ENCODE assay signal across 9 mouse cellular contexts in genomic region chr15:9073684-9074083, GRCm38 (mm10). TPM values are rescaled to one million over a fixed set of nuclear protein-coding genes. Genes with fewer than 3 reads are reported as not detected.
DNase-seq lines count a peak whose midpoint lies in the region; ATAC-seq and TF ChIP-seq lines count a peak whose summit lies in the region.
"Had no signal": no experiment of that assay in that cellular context is flagged by ENCODE, and none has a peak within 500 bp of the region (broad histone marks: within the 10 kb centered on the region; RNA-seq: fewer than 3 reads in every experiment).

No protein-coding gene starts in this region.

- H3K9ac ChIP-seq in heart, embryonic 12.5 days = peak overlapping the region; percentile 63; the same call in 1 of the 2 replicates
- no peak overlapping the region for H3K9ac ChIP-seq in neural tube, embryonic 12.5 days
- peak overlapping the region; percentile 100 for H3K9ac ChIP-seq in liver, embryonic 13.5 days
- no peak overlapping the region for H3K9ac ChIP-seq in stomach, postnatal 0 days (ENCODE audit: low read length)

- H3K36me3 ChIP-seq in heart, embryonic 12.5 days = no peaks in the 10 kb centered on the region
- H3K36me3 ChIP-seq in neural tube, embryonic 12.5 days = no peaks in the 10 kb centered on the region
- H3K36me3 ChIP-seq in liver, embryonic 13.5 days = peaks cover 22% of the 10 kb centered on the region
- H3K36me3 ChIP-seq in stomach, postnatal 0 days (ENCODE audit: control insufficient read depth, insufficient read depth, low read length) = no peaks in the 10 kb centered on the region

- intact Hi-C loops in heart, postnatal 14 days (cut with DNase I) = no loop called here

- no peaks in the 10 kb centered on the region for H3K27me3 ChIP-seq in heart, embryonic 12.5 days (replicated peaks)
- H3K27me3 ChIP-seq in neural tube, embryonic 12.5 days (replicated peaks) = no peaks in the 10 kb centered on the region
- H3K27me3 ChIP-seq in liver, embryonic 13.5 days = no peaks in the 10 kb centered on the region
- no peaks in the 10 kb centered on the region for H3K27me3 ChIP-seq in stomach, postnatal 0 days (ENCODE audit: control insufficient read depth, insufficient read depth, low read length)

- no peaks in the 10 kb centered on the region for H3K9me3 ChIP-seq in heart, embryonic 12.5 days (replicated peaks)
- no peaks in the 10 kb centered on the region for H3K9me3 ChIP-seq in neural tube, embryonic 12.5 days
- no peaks in the 10 kb centered on the region for H3K9me3 ChIP-seq in liver, embryonic 13.5 days (replicated peaks)
- H3K9me3 ChIP-seq in stomach, postnatal 0 days (ENCODE audit: control insufficient read depth, low read length) = no peaks in the 10 kb centered on the region

- 69% methylated on average over 5 of the region's 5 CpGs for WGBS in heart, embryonic 12.5 days
- 87% methylated on average over 5 of the region's 5 CpGs for WGBS in neural tube, embryonic 12.5 days
- 28% methylated on average over 5 of the region's 5 CpGs for WGBS in liver, embryonic 13.5 days (ENCODE audit: insufficient replicate concordance)
- WGBS in stomach, postnatal 0 days = 65% methylated on average over 5 of the region's 5 CpGs

- ATAC-seq in heart, embryonic 12.5 days (ENCODE audit: insufficient number of reproducible peaks, low FRiP score) = no peak
- no peak for ATAC-seq in neural tube, embryonic 12.5 days (ENCODE audit: low FRiP score, low read depth)
- no peak for ATAC-seq in liver, embryonic 13.5 days (ENCODE audit: low read depth)
- ATAC-seq in stomach, postnatal 0 days (ENCODE audit: low FRiP score, low TSS enrichment) = no peak

- DNase-seq in heart, postnatal 14 days = no peak
- no peak for DNase-seq in neural tube, embryonic 10.5 days (ENCODE audit: extremely low spot score, low spot score)
- no peak for DNase-seq in liver, embryonic 13.5 days
- no peak for DNase-seq in stomach, postnatal 0 days (ENCODE audit: low spot score)
- no peak for DNase-seq in adipocyte (ENCODE audit: low spot score)
- DNase-seq in MN1 (ENCODE audit: low spot score) = no peak
- DNase-seq: cerebellum, postnatal 10 days had no signal

- H3K4me2 ChIP-seq in heart, embryonic 12.5 days = peak overlapping the region; percentile 72
- peak overlapping the region; percentile 78 for H3K4me2 ChIP-seq in neural tube, embryonic 12.5 days (replicated peaks)
- H3K4me2 ChIP-seq in liver, embryonic 13.5 days = peak overlapping the region; percentile 81
- H3K4me2 ChIP-seq in stomach, postnatal 0 days (replicated peaks; ENCODE audit: low read depth) = peak overlapping the region; percentile 86

- peak overlapping the region; percentile 94 for H3K27ac ChIP-seq in heart, embryonic 12.5 days (ENCODE audit: poor library complexity, severe bottlenecking)
- no peak overlapping the region for H3K27ac ChIP-seq in neural tube, embryonic 12.5 days
- H3K27ac ChIP-seq in liver, embryonic 13.5 days = peak overlapping the region; percentile 100
- H3K27ac ChIP-seq in stomach, postnatal 0 days (replicated peaks) = no peak overlapping the region; the same call in 1 of the 2 replicates

- H3K4me1 ChIP-seq in heart, embryonic 12.5 days (replicated peaks) = peaks cover 53% of the 10 kb centered on the region
- peaks cover 22% of the 10 kb centered on the region for H3K4me1 ChIP-seq in neural tube, embryonic 12.5 days
- peaks cover 63% of the 10 kb centered on the region for H3K4me1 ChIP-seq in liver, embryonic 13.5 days (replicated peaks)
- H3K4me1 ChIP-seq in stomach, postnatal 0 days (replicated peaks; ENCODE audit: control insufficient read depth, insufficient read depth) = peaks cover 10% of the 10 kb centered on the region; the same call in 1 of the 2 replicates

- no peak for TF ChIP-seq CTCF in stomach, postnatal 0 days (IDR thresholded peaks at IDR 0.05; ENCODE audit: low read depth)

- no peak for TF ChIP-seq EP300 in stomach, postnatal 0 days (optimal IDR thresholded peaks at IDR 0.05)

- peak overlapping the region; percentile 96 for H3K4me3 ChIP-seq in heart, embryonic 12.5 days
- H3K4me3 ChIP-seq in neural tube, embryonic 12.5 days = no peak overlapping the region
- peak overlapping the region; percentile 99 for H3K4me3 ChIP-seq in liver, embryonic 13.5 days (replicated peaks)
- H3K4me3 ChIP-seq in stomach, postnatal 0 days (ENCODE audit: low read depth, low read length) = peak overlapping the region; percentile 93; the same call in 1 of the 2 replicates

RNA-seq across cellular contexts. Expression of gene Nadk2, which starts 2.6 kb away (rescaled TPM):
- 72.6 and 73.2 TPM in 2 replicates for polyA plus RNA-seq in heart, embryonic 12.5 days (2016; fragmentation: Nextera tagmentation; extraction: Ambion mirVana)
- 10 to 100 TPM; 43.1 to 44.1 TPM for total RNA-seq in heart, postnatal 14 days (2021)
- polyA plus RNA-seq in neural tube, embryonic 12.5 days (2016; fragmentation: Nextera tagmentation; extraction: Ambion mirVana) = 33.1 and 33.3 TPM in 2 replicates
- 103 and 120 TPM in 2 replicates for polyA plus RNA-seq in liver, embryonic 13.5 days (2015; fragmentation: Nextera tagmentation; extraction: Ambion mirVana)
- polyA plus RNA-seq in stomach, postnatal 0 days (2015; fragmentation: Nextera tagmentation; extraction: Ambion mirVana) = 13.3 and 13.7 TPM in 2 replicates

Comparison
In these comparisons a context has a peak if more than half of its experiments do, and no peak if none do; other contexts are left out.
1. H3K27ac ChIP-seq: peak in heart, embryonic 12.5 days (single experiment) and liver, embryonic 13.5 days (single experiment); none in neural tube, embryonic 12.5 days (single experiment) and stomach, postnatal 0 days (single experiment).
2. H3K9ac ChIP-seq: peak in heart, embryonic 12.5 days (single experiment) and liver, embryonic 13.5 days (single experiment); none in neural tube, embryonic 12.5 days (single experiment) and stomach, postnatal 0 days (single experiment).
3. Peak in every context shown above with its lines, with median percentiles within 50 percentile points of each other: H3K4me2 ChIP-seq.